Mouse (Mus musculus): ENCODE measurements around the gene Smarca2. TPM values are rescaled to one million over a fixed set of nuclear protein-coding genes. Genes with fewer than 3 reads are reported as not detected.

Smarca2 gene
- 10 to 100 TPM; 35.5 to 43.8 TPM for total RNA-seq (2021)
- long read RNA-seq, experiment 1, full-length matches to known transcripts, result 1 of 11 reads
- long read RNA-seq, experiment 1, partial matches to known transcripts, result 7 of 11 reads
- long read RNA-seq, experiment 1, other reads (novel, unspliced or antisense), result 3 of 11 reads
- long read RNA-seq, experiment 2, full-length matches to known transcripts, result 2 of 12 reads
- long read RNA-seq, experiment 2, partial matches to known transcripts, result 6 of 12 reads
- long read RNA-seq, experiment 2, other reads (novel, unspliced or antisense), result 4 of 12 reads

- intact Hi-C loops (cut with DNase I), result loop anchor here (5.0 to 10.0 kb wide), 2 partner anchors 112 to 930 kb away; partner anchors contain the start of gene Dmrt2
- DNase-seq, result peak; percentile 91 to 97
Measured at GRCm38 (mm10) chr19:26604755-26605300, at the start of gene Smarca2. Gene Smarca2 (plus strand): TSS chr19:26605050.

- DNase-seq, result no peak
- intact Hi-C loops (cut with DNase I), result no loop called here
Measured at GRCm38 (mm10) chr19:26564850-26565249, 40.0 kb upstream of the Smarca2 start.

GRCm38 (mm10) chr19:26566109-26566508, 38.7 kb upstream of the Smarca2 start:
- intact Hi-C loops (cut with DNase I), result no loop called here

GRCm38 (mm10) chr19:26568236-26568635, 36.6 kb upstream of the Smarca2 start:
- intact Hi-C loops (cut with DNase I), result no loop called here
- DNase-seq, result no peak

More at GRCm38 (mm10) chr19:26566109-26566508, 38.7 kb upstream of the Smarca2 start:
- DNase-seq, result peak in 1 of 2 experiments; percentile 13

- intact Hi-C loops (cut with DNase I), result no loop called here
- no peak for DNase-seq
Measured at GRCm38 (mm10) chr19:26568941-26569340, 35.9 kb upstream of the Smarca2 start.

- DNase-seq, result no peak
- intact Hi-C loops (cut with DNase I), result no loop called here
Measured at GRCm38 (mm10) chr19:26569461-26569860, 35.4 kb upstream of the Smarca2 start.

GRCm38 (mm10) chr19:26579645-26580044, 25.2 kb upstream of the Smarca2 start:
- DNase-seq, result no peak
- intact Hi-C loops (cut with DNase I), result no loop called here

GRCm38 (mm10) chr19:26580061-26580460, 24.8 kb upstream of the Smarca2 start:
- intact Hi-C loops (cut with DNase I), result no loop called here
- DNase-seq, result no peak

GRCm38 (mm10) chr19:26594661-26595060, 10.2 kb upstream of the Smarca2 start:
- intact Hi-C loops (cut with DNase I), result no loop called here
- no peak for DNase-seq

GRCm38 (mm10) chr19:26601459-26601858, 3.4 kb upstream of the Smarca2 start:
- intact Hi-C loops (cut with DNase I), result loop anchor here (10.0 kb wide), 1 partner anchor 927 kb away; the partner anchor contains the start of gene Dmrt2
- no peak for DNase-seq

- no peak for DNase-seq
- intact Hi-C loops (cut with DNase I), result loop anchor here (10.0 kb wide), 1 partner anchor 929 kb away; the partner anchor contains the start of gene Dmrt2
Measured at GRCm38 (mm10) chr19:26603296-26603860, 1.5 kb upstream of the Smarca2 start.

GRCm38 (mm10) chr19:26603906-26604754, 720 bp upstream of the Smarca2 start:
- intact Hi-C loops (cut with DNase I), result loop anchor here (10.0 kb wide), 1 partner anchor 929 kb away; the partner anchor contains the start of gene Dmrt2
- DNase-seq, result no peak

- intact Hi-C loops (cut with DNase I), result loop anchor here (2.0 to 10.0 kb wide), 3 partner anchors 112 to 931 kb away; partner anchors contain the start of gene Dmrt2
- DNase-seq, result peak in 1 of 2 experiments; percentile 54
Measured at GRCm38 (mm10) chr19:26605438-26606320, 829 bp downstream of the Smarca2 start.

- peak; percentile 58 to 69 for DNase-seq
- intact Hi-C loops (cut with DNase I), result loop anchor here (2.0 to 10.0 kb wide), 3 partner anchors 111 to 932 kb away; partner anchors contain the start of gene Dmrt2
Measured at GRCm38 (mm10) chr19:26606321-26607155, 1.7 kb downstream of the Smarca2 start.

GRCm38 (mm10) chr19:26607156-26607536, 2.3 kb downstream of the Smarca2 start:
- peak; percentile 60 to 63 for DNase-seq
- intact Hi-C loops (cut with DNase I), result loop anchor here (2.0 to 10.0 kb wide), 3 partner anchors 110 to 932 kb away; partner anchors contain the start of gene Dmrt2

GRCm38 (mm10) chr19:26607551-26608433, 2.9 kb downstream of the Smarca2 start:
- DNase-seq, result peak; percentile 24 to 53
- intact Hi-C loops (cut with DNase I), result loop anchor here (2.0 to 10.0 kb wide), 3 partner anchors 110 to 933 kb away; partner anchors contain the start of gene Dmrt2

- intact Hi-C loops (cut with DNase I), result loop anchor here (5.0 to 10.0 kb wide), 2 partner anchors 109 to 934 kb away; partner anchors contain the start of gene Dmrt2
- no peak for DNase-seq
Measured at GRCm38 (mm10) chr19:26608434-26608812, 3.6 kb downstream of the Smarca2 start.
